Mouse (Mus musculus) lung, postnatal 0 days (tissue): ENCODE data around the gene Rpl21. TPM values are rescaled to one million over a fixed set of nuclear protein-coding genes. Genes with fewer than 3 reads are reported as not detected.

Source experiments
- ATAC-seq: fragments of 200-750 bp; cut with Nextera tagmentation; 2 replicates; pipeline ENCODE4 v1.8.0; 2017; ENCODE audit warnings: moderate library complexity
- DNase-seq: peaks from one replicate; pipeline ENCODE4 v3.0.0-alpha.2; 2016; ENCODE audit warnings: low spot score
- H3K27ac ChIP-seq: fragments of 300-500 bp; sonication (generic); 2 replicates; pipeline ENCODE4 v1.5.1; 2014; ENCODE audit warnings: antibody characterized with exemption, mild to moderate bottlenecking, low read length, mixed read lengths
- H3K27me3 ChIP-seq: fragments of 300-500 bp; sonication (generic); replicated peaks from 2 replicates; pipeline ENCODE4 v1.6.1; 2014; ENCODE audit warnings: low read length, mixed read lengths; ENCODE audit not compliant: insufficient read depth
- H3K36me3 ChIP-seq: fragments of 300-500 bp; sonication (generic); 2 replicates; pipeline ENCODE4 v1.6.1; 2014; ENCODE audit warnings: low read length, mixed read lengths; ENCODE audit not compliant: insufficient read depth
- H3K4me1 ChIP-seq: fragments of 300-500 bp; sonication (generic); 2 replicates; pipeline ENCODE4 v1.6.1; 2014; ENCODE audit warnings: antibody characterized with exemption, low read depth, low read length, mixed read lengths; ENCODE audit not compliant: insufficient read depth
- H3K4me2 ChIP-seq: fragments of 300-500 bp; sonication (generic); replicated peaks from 2 replicates; pipeline ENCODE4 v1.6.1; 2014; ENCODE audit warnings: low read depth, mild to moderate bottlenecking, low read length, moderate library complexity, mixed read lengths
- H3K4me3 ChIP-seq: fragments of 300-500 bp; sonication (generic); 2 replicates; pipeline ENCODE4 v1.5.1; 2014; ENCODE audit warnings: low read depth, low read length
- H3K9ac ChIP-seq: fragments of 300-500 bp; sonication (generic); replicated peaks from 2 replicates; pipeline ENCODE4 v1.6.1; 2014; ENCODE audit warnings: low read depth, mild to moderate bottlenecking
- H3K9me3 ChIP-seq: fragments of 300-500 bp; sonication (generic); 2 replicates; pipeline ENCODE4 v1.6.1; 2016; ENCODE audit warnings: low read length, mixed read lengths
- CTCF ChIP-seq: IDR thresholded peaks from 2 replicates; pipeline ENCODE4 v1.5.1; 2016; ENCODE audit warnings: antibody characterized with exemption, mild to moderate bottlenecking
- EP300 ChIP-seq: IDR thresholded peaks from 2 replicates; pipeline ENCODE4 v1.6.1; 2016; ENCODE audit warnings: antibody characterized with exemption, mild to moderate bottlenecking, control low read depth
- WGBS: fragments of 180-500 bp; shearing (Covaris S2); extraction: QIAGEN DNeasy Blood & Tissue Kit; methylation state at CpG from one replicate; pipeline ENCODE4 v1.1.7; 2014; 5-methylcytosine and 5-hydroxymethylcytosine counted together
- polyA plus RNA-seq: library from polyadenylated mRNA; unstranded; fragments of >200 nt; fragmentation: Nextera tagmentation; extraction: Ambion mirVana; gene quantifications from 2 replicates; pipeline ENCODE4 v1.2.1, GENCODE M21; 2015

The Rpl21 gene
- polyA plus RNA-seq, 1 experiment from 2014 or later: 489 TPM

DNA sequence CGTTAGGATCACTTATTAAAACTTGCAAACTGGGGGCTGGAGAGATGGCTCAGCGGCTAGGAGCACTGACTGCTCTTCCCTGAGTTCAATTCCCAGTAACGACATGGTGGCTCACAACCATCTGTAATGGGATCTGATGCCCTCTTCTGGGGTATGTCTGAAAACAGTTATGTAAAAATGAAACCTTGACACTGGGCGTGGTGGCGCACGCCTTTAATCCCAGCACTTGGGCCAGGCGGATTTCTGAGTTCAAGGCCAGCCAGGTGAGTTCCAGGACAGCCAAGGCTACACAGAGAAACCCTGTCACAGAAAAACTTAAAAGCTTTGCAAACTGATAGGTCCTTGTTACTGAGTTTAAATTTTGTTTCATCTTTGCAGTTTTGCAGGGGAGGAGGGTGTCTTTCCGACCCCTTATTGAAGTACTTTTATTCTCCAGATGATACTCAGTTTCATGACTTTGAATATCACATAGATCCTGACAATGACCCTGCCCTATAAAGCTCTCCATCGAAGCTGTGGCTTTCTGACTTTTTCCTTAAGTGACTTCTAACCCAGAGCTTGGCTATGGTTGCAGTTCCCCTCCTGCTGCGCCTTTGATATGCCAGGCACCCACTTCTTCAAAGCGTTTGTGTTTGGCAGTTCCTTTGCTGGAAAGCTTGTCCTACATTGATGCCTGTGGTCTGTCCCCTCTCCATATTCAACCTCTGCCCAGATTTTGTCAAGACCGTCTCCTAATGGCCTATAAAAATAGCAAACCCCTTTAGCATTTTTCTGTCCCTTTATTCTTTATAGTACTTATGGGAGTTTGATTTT is 6.4 kb downstream of the Rpl21 start:
- Histone ChIP-seq H3K36me3 (peaks cover 30% of the 10 kb centered on the region; the same call in 1 of the 2 replicates), H3K9me3 (no peaks in the 10 kb centered on the region), H3K27me3 (no peaks in the 10 kb centered on the region), H3K9ac (no peak overlapping the region), H3K4me2 (no peak overlapping the region), H3K4me1 (no peaks in the 10 kb centered on the region; the same call in 1 of the 2 replicates), H3K27ac (no peak overlapping the region), H3K4me3 (no peak overlapping the region)
- TF ChIP-seq CTCF (peak; percentile 15; the same call in 1 of the 2 replicates), EP300 (no peak)
- DNase-seq (no peak), ATAC-seq (no peak)
- 43% methylated on average over 12 of the region's 12 CpGs for WGBS

DNA sequence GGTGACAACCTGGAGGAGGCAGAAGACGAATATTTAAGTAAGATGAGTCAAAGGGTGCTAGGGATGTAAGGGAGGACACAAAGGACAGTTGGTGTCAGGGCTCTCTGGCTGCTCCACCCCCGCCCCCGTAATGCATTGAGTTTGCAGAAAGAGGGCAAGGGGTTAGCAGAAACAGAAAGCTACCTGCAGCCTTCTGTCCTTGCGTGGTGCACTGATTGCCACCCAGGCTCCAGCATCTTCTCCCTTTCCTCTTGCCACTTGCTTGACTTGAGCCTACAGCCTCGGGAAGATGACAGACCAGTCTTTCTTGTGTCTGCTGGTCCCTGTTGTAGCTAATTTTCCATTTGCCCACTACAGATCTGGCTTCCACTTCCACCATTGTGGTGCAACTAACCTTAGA is 7.1 kb downstream of the Rpl21 start:
- Histone ChIP-seq H3K4me3 (no peak overlapping the region), H3K36me3 (peaks cover 30% of the 10 kb centered on the region; the same call in 1 of the 2 replicates), H3K27ac (no peak overlapping the region), H3K4me1 (no peaks in the 10 kb centered on the region), H3K9ac (no peak overlapping the region), H3K4me2 (no peak overlapping the region), H3K27me3 (no peaks in the 10 kb centered on the region), H3K9me3 (no peaks in the 10 kb centered on the region)
- TF ChIP-seq EP300: no peak
- no peak for TF ChIP-seq CTCF
- DNase-seq (no peak), ATAC-seq (no peak)
- WGBS: 56% methylated on average over 5 of the region's 5 CpGs

DNA sequence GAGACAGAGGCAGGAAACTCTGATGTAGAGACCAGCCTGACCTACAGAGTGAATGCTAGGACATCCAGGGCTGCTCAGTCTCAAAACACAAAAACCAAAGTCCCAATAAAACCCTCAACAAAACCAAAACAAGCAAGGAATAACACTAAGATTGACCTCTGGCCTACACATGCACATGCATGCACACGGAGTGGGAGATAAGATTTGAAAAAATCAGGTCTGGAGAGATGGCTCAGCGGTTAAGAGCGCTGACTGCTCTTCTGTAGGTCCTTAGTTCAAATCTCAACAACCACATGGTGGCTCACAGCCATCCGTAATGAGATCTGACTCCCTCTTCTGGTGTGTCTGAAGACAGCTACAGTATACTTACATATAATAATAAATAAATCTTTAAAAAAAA is 7.7 kb downstream of the Rpl21 start:
- no peaks in the 10 kb centered on the region for H3K4me1 ChIP-seq
- peaks cover 26% of the 10 kb centered on the region; the same call in 1 of the 2 replicates for H3K36me3 ChIP-seq
- ATAC-seq (no peak), DNase-seq (no peak)
- H3K27me3 ChIP-seq: no peaks in the 10 kb centered on the region
- no peak overlapping the region for H3K4me2 ChIP-seq
- no peaks in the 10 kb centered on the region for H3K9me3 ChIP-seq
- no peak overlapping the region for H3K4me3 ChIP-seq
- TF ChIP-seq CTCF (no peak), EP300 (no peak)
- H3K9ac ChIP-seq: no peak overlapping the region
- H3K27ac ChIP-seq: no peak overlapping the region
- 76% methylated on average over 4 of the region's 4 CpGs for WGBS

DNA sequence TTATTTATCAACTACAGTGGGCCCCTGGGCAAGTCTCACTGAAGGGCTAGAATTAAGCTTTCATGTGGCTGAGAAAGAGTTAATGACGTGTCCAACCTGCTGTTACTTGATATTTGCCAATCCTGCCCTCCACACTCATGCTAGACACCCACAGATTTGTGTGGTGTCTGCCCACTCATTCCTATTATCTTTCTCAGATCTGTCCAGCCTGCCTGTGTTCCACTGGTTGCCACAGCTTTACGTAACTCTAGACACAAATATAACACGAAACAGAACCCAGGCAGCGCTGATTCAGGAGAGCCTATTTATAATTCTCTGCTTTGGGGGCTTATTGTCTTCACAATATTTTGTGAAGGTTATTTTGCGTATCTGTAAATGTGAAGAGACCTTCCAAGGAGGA is 8.6 kb downstream of the Rpl21 start:
- DNase-seq (no peak), ATAC-seq (no peak)
- TF ChIP-seq EP300: no peak
- TF ChIP-seq CTCF: no peak
- H3K9ac ChIP-seq: no peak overlapping the region
- no peaks in the 10 kb centered on the region for H3K27me3 ChIP-seq
- H3K4me1 ChIP-seq: peaks cover 5% of the 10 kb centered on the region; the same call in 1 of the 2 replicates
- peaks cover 18% of the 10 kb centered on the region; the same call in 1 of the 2 replicates for H3K36me3 ChIP-seq
- H3K4me3 ChIP-seq: no peak overlapping the region
- no peaks in the 10 kb centered on the region for H3K9me3 ChIP-seq
- H3K4me2 ChIP-seq: no peak overlapping the region
- H3K27ac ChIP-seq: 0 out of 2 replicates have a peak overlapping the region, but pooled peaks have one; percentile 15
- 70% methylated on average over 5 of the region's 5 CpGs for WGBS

DNA sequence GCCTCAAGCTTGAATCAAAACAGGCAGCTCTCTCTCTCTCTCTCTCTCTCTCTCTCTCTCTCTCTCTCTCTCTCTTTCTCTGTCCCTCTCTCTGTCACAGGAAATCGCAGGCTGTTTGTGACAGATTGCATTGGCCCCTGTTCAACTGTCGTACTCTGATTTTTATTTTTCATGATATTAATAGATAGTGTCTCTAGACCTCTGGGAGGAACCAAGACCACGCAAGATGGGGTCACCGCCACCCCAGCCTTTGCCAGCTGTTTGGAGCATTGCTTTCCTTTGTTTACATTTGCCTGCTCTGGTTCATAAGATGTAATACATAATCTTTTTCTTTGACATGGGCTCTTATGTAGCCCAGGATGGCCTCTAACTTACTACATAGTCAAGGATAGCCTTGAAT is 9.3 kb downstream of the Rpl21 start:
- ATAC-seq (no peak), DNase-seq (peak; percentile 63)
- Histone ChIP-seq H3K9ac (no peak overlapping the region), H3K9me3 (no peaks in the 10 kb centered on the region), H3K27me3 (no peaks in the 10 kb centered on the region), H3K4me3 (no peak overlapping the region), H3K4me2 (no peak overlapping the region), H3K36me3 (peaks cover 12% of the 10 kb centered on the region; the same call in 1 of the 2 replicates), H3K27ac (0 out of 2 replicates have a peak overlapping the region, but pooled peaks have one; percentile 15), H3K4me1 (peaks cover 5% of the 10 kb centered on the region; the same call in 1 of the 2 replicates)
- 42% methylated on average over 4 of the region's 4 CpGs for WGBS
- TF ChIP-seq EP300 (no peak), CTCF (no peak)

DNA sequence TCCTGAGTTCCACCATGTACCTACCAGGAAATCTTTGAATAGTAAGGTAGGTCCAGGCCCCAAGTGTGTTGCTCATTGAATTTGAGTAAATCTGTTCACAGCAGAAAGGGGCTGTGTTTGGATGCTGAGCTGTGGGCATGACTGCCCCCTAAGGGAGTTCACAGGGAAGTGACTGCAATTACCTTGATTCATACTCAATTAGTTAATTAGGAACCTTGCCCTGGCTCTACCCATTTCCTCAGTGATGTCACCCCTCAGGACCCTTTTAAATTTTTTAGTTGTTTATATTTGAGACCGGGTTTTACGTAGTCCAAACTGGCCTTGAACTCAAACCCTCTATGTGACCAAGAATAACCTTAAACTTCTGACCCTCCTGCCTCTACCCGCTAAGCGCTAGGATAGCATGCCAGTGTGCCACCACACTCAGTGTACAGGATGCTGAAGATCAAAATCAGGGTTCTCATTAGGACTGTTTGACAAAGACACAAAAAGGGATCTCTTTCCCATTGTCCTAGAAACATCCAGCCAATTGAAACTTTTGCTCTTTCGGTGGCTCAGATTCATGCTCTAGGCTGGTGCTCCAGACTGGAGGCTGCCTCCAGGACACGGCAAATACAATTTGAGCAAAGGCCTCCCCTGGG is 11.7 kb downstream of the Rpl21 start:
- Histone ChIP-seq H3K27me3 (no peaks in the 10 kb centered on the region), H3K9me3 (no peaks in the 10 kb centered on the region), H3K36me3 (no peaks in the 10 kb centered on the region), H3K9ac (no peak overlapping the region), H3K4me2 (peak overlapping the region; percentile 79), H3K4me1 (peaks cover 5% of the 10 kb centered on the region; the same call in 1 of the 2 replicates), H3K4me3 (peak overlapping the region; percentile 63), H3K27ac (peak overlapping the region; percentile 84)
- peak; percentile 61 for TF ChIP-seq CTCF
- peak; percentile 30; the same call in 1 of the 2 replicates for TF ChIP-seq EP300
- 7% methylated on average over 6 of the region's 6 CpGs for WGBS
- ATAC-seq (peak; percentile 1), DNase-seq (peak; percentile 51)
